Mouse (Mus musculus) neural tube, embryonic 15.5 days (tissue): ENCODE measurements at regions not wholly inside any gene's neighbourhood (a gene's known extent, or its start where the extent isn't known, plus 50 kb on each side); places are given as distances from the start of the nearest gene placed in this dataset.
"Not testable (repeated sequence)": the region's sequence is repeated elsewhere in the genome, so short reads cannot be mapped to it uniquely, and the experiment has no call there.

ENCODE experiments used
- ATAC-seq: fragments of 200-750 bp; cut with Nextera tagmentation; 2 replicates; pipeline ENCODE4 v1.8.0; 2017; ENCODE audit warnings: mild to moderate bottlenecking, moderate TSS enrichment, moderate library complexity; ENCODE audit not compliant: low FRiP score
- H3K27ac ChIP-seq: fragments of 300-500 bp; sonication (generic); replicated peaks from 2 replicates; pipeline ENCODE4 v1.5.1; 2015; ENCODE audit warnings: mild to moderate bottlenecking, inconsistent platforms
- H3K27me3 ChIP-seq: fragments of 300-500 bp; sonication (generic); replicated peaks from 2 replicates; pipeline ENCODE4 v1.6.1; 2015; ENCODE audit warnings: inconsistent platforms
- H3K36me3 ChIP-seq: fragments of 300-500 bp; sonication (generic); 2 replicates; pipeline ENCODE4 v1.6.1; 2015; ENCODE audit warnings: inconsistent platforms
- H3K4me1 ChIP-seq: fragments of 300-500 bp; sonication (generic); 2 replicates; pipeline ENCODE4 v1.6.1; 2015; ENCODE audit warnings: inconsistent platforms
- H3K4me2 ChIP-seq: fragments of 300-500 bp; sonication (generic); 2 replicates; pipeline ENCODE4 v1.6.1; 2015; ENCODE audit warnings: inconsistent platforms, mild to moderate bottlenecking, moderate library complexity
- H3K4me3 ChIP-seq: fragments of 300-500 bp; sonication (generic); replicated peaks from 2 replicates; pipeline ENCODE4 v1.5.1; 2015; ENCODE audit warnings: mild to moderate bottlenecking, inconsistent platforms
- H3K9ac ChIP-seq: fragments of 300-500 bp; sonication (generic); replicated peaks from 2 replicates; pipeline ENCODE4 v1.6.1; 2015; ENCODE audit warnings: mild to moderate bottlenecking, inconsistent platforms
- H3K9me3 ChIP-seq: fragments of 300-500 bp; sonication (generic); replicated peaks from 2 replicates; pipeline ENCODE4 v1.6.1; 2016; ENCODE audit warnings: inconsistent platforms
- WGBS: fragments of 180-500 bp; shearing (Covaris S2); methylation state at CpG from one replicate; pipeline ENCODE4 v1.1.7; 2015; ENCODE audit warnings: mixed read lengths; 5-methylcytosine and 5-hydroxymethylcytosine counted together

DNA sequence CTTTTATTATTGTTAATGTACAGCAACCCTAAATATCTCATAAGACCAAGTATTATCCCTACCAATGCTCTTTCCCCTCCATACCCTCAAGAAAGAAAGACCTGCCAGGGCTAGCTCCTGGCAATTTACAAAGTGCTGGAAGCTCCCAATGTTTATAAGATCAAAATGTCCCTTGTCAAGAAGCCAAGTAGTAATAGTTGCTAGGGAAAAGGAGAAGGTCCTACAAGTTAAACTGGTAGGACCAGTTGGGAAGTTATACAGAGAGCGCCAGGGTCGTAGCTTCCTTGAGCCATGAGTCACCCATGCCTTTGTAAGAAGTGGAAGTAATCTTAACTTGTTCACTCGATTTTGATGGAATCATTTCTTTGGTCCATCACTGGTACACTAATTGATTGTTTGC is 1344.1 kb downstream of the Zfp704 start:
- no peaks in the 10 kb centered on the region for H3K36me3 ChIP-seq
- H3K9ac ChIP-seq = no peak overlapping the region
- no peak overlapping the region for H3K4me3 ChIP-seq
- no peak overlapping the region for H3K4me2 ChIP-seq
- no peaks in the 10 kb centered on the region for H3K9me3 ChIP-seq
- H3K4me1 ChIP-seq = no peaks in the 10 kb centered on the region
- no peak overlapping the region for H3K27ac ChIP-seq
- WGBS = 86% methylated on average over 3 of the region's 3 CpGs
- no peaks in the 10 kb centered on the region for H3K27me3 ChIP-seq
- no peak for ATAC-seq

DNA sequence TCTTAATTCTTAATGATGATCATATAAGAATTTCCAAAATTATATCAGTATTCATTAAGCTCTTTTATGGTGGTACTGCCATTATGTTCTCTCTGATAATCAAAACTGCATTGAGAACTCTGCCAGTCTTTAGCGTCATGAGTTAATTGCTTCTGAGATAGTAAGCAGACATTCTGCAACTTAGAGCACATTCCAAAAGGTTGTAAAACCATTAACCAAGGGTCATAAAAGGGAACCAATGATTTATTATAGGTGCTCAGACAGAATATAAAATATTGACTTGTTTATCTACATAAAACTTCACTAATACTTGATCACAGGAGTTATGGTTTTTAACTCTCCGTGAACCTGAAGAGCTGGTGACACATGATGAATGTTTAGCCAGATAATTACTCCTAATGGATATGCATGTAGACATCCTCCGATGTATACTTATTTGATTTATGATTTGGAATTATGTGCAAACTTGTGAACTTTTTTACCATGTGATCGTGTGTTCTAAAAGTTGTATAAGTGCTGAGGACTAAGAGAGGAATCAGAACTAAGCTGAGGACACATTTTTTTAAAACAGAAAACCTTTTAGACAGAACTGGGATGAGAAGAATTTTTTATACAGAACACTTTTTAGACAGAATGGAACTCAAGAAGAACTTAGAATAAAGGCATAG is 1345.4 kb downstream of the Zfp704 start:
- Histone ChIP-seq H3K4me1 (no peaks in the 10 kb centered on the region), H3K27me3 (no peaks in the 10 kb centered on the region), H3K4me2 (no peak overlapping the region), H3K9ac (no peak overlapping the region), H3K36me3 (no peaks in the 10 kb centered on the region), H3K27ac (no peak overlapping the region), H3K4me3 (no peak overlapping the region), H3K9me3 (no peaks in the 10 kb centered on the region)
- WGBS = 56% methylated on average over 4 of the region's 4 CpGs
- ATAC-seq = no peak

GRCm38 (mm10) chr3:8257293-8257692 is 1352.6 kb downstream of the Zfp704 start:
- Histone ChIP-seq H3K4me3 (no peak overlapping the region), H3K27ac (no peak overlapping the region), H3K4me2 (no peak overlapping the region), H3K36me3 (no peaks in the 10 kb centered on the region), H3K27me3 (no peaks in the 10 kb centered on the region), H3K9ac (no peak overlapping the region), H3K9me3 (no peaks in the 10 kb centered on the region), H3K4me1 (no peaks in the 10 kb centered on the region)
- no peak for ATAC-seq

- ATAC-seq = no peak
- Histone ChIP-seq H3K4me2 (no peak overlapping the region), H3K4me3 (no peak overlapping the region), H3K4me1 (no peaks in the 10 kb centered on the region), H3K9ac (no peak overlapping the region), H3K36me3 (no peaks in the 10 kb centered on the region), H3K27ac (no peak overlapping the region), H3K27me3 (no peaks in the 10 kb centered on the region), H3K9me3 (no peaks in the 10 kb centered on the region)
- 85% methylated on average over 2 of the region's 2 CpGs for WGBS
Measured at GRCm38 (mm10) chr3:8252311-8252710, 1357.6 kb downstream of the Zfp704 start.

DNA sequence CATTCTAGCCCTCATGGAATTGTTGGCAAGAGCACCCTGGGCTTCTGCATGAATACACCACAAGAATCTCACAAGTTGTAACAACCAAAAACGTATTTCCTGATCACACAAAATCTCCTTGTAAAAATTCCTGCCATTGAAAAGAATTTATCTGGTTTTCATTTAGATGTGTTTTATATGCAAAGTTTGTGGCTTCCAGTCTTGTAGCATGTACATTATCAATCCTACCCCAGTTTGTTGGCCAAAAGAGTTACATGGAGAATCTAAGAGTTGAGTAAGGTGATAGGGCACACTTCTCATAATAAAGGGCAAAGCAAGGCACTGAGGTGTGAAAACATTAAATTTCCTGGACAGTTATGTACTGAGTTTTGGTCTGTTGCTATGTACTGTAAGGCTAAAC is 1361.0 kb downstream of the Zfp704 start:
- H3K36me3 ChIP-seq = no peaks in the 10 kb centered on the region
- H3K4me3 ChIP-seq = no peak overlapping the region
- 88% methylated on average over 1 of the region's 1 CpGs for WGBS
- H3K4me2 ChIP-seq = no peak overlapping the region
- no peaks in the 10 kb centered on the region for H3K27me3 ChIP-seq
- no peak for ATAC-seq
- no peak overlapping the region for H3K27ac ChIP-seq
- H3K9ac ChIP-seq = no peak overlapping the region
- peaks cover 3% of the 10 kb centered on the region for H3K9me3 ChIP-seq
- H3K4me1 ChIP-seq = no peaks in the 10 kb centered on the region

DNA sequence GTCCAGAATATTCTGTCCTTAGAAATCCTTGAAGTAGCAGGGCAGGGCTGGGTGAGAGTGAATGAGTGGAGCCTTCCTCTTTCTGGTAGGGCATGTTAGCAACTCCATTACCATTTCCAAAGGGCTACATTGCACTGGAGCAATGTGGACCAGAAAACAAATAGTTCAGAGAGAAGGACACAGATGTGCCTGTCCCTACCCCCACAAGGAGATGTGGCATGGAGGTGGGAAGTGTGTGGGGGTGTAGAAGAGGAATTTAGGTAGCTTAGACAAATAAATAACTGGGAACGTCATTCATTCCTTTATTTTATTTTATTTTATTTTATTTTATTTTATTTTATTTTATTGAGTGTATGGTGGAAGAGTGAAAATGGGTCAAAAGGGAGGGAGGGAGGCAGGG is 1364.1 kb downstream of the Zfp704 start:
- ATAC-seq, H3K9ac ChIP-seq, H3K4me1 ChIP-seq, H3K27me3 ChIP-seq, H3K27ac ChIP-seq, H3K9me3 ChIP-seq, H3K4me3 ChIP-seq, H3K36me3 ChIP-seq, H3K4me2 ChIP-seq: not testable (repeated sequence)
- WGBS = 42% methylated on average over 1 of the region's 1 CpGs

GRCm38 (mm10) chr3:8245195-8245789 is 1364.6 kb downstream of the Zfp704 start:
- not testable (repeated sequence) for H3K4me2 ChIP-seq, H3K27ac ChIP-seq, ATAC-seq, H3K4me3 ChIP-seq, H3K9me3 ChIP-seq, H3K9ac ChIP-seq, H3K4me1 ChIP-seq, H3K36me3 ChIP-seq, H3K27me3 ChIP-seq
- WGBS = 75% methylated on average over 2 of the region's 2 CpGs

DNA sequence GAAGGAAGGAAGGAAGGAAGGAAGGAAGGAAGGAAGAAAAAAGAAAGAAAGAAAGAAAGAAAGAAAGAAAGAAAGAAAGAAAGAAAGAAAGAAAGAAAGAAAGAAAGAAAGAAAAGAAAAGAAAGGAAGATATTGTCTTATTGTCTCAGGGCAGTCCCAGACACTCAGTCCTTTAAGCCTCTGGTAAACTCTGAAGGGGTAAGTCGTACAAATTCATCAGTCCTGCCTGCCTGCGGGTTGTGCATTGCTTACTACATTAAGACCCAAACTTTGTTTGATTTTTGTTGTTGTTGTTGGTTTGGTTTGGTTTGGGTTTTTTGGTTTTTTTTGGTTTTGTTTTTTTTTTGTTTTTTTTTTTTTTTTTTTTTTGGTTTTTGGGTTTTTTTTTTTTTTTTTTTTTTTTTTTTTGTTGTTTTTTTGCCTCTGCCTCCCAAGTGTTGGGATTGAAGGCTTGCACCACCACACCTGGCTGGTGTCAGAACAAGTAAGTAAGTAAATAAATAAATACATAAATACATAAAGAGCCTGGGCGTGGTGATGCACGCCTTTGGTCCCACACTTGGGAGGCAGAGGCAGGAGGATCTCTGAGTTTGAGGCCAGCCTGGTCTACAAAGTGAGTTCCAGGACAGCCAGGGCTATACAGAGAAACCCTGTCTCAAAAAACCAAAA is 1365.2 kb downstream of the Zfp704 start:
- not testable (repeated sequence) for H3K9ac ChIP-seq, H3K36me3 ChIP-seq, ATAC-seq, H3K27ac ChIP-seq, H3K4me3 ChIP-seq, H3K4me2 ChIP-seq, H3K4me1 ChIP-seq, H3K9me3 ChIP-seq, H3K27me3 ChIP-seq
- 92% methylated on average over 4 of the region's 4 CpGs for WGBS

DNA sequence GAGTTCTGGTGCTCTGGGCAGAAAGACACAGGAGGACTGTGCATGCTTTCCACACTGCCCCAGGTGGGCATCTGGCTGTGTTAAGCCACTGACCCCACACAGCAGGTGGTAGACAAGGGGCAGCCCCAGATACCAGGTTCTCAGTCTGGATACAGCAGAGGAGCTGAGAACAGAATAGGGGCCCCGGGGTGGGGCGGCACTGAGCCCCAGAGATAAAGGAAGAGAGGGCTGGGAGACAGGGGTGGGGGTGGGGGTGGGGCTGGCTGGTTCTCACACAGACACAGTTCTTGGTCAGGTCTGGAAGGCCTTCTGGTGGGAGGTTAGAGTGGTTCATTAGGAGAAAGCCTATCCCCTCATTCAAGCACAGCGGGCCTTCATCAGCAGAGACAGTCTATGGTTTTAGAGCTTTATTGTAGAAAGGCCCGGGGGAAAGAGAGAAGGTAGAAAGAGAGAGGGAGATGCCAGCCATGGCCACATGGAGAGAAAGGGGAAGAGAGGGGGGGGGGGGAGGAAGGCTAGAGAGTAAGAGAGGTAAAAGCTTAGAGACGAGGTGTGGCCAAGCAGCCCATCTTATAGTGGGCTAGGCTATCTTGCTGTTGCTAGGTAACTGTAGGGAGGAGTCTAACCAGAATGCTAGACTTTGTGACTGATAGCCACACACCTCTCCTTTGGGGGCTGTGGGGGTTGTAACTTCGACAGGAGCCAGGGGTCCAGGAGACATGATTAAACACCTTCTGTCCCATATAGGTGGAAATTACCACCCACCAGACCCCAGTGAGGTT is 1403.1 kb downstream of the Zfp704 start:
- H3K4me3 ChIP-seq = no peak overlapping the region
- H3K9ac ChIP-seq = no peak overlapping the region
- no peaks in the 10 kb centered on the region for H3K36me3 ChIP-seq
- ATAC-seq = no peak
- no peaks in the 10 kb centered on the region for H3K27me3 ChIP-seq
- H3K9me3 ChIP-seq = no peaks in the 10 kb centered on the region
- no peaks in the 10 kb centered on the region for H3K4me1 ChIP-seq
- no peak overlapping the region for H3K4me2 ChIP-seq
- 61% methylated on average over 6 of the region's 6 CpGs for WGBS
- no peak overlapping the region for H3K27ac ChIP-seq

- no peak for ATAC-seq
- no peaks in the 10 kb centered on the region for H3K9me3 ChIP-seq
Measured at GRCm38 (mm10) chr3:8163030-8163429, 1446.9 kb downstream of the Zfp704 start.

DNA sequence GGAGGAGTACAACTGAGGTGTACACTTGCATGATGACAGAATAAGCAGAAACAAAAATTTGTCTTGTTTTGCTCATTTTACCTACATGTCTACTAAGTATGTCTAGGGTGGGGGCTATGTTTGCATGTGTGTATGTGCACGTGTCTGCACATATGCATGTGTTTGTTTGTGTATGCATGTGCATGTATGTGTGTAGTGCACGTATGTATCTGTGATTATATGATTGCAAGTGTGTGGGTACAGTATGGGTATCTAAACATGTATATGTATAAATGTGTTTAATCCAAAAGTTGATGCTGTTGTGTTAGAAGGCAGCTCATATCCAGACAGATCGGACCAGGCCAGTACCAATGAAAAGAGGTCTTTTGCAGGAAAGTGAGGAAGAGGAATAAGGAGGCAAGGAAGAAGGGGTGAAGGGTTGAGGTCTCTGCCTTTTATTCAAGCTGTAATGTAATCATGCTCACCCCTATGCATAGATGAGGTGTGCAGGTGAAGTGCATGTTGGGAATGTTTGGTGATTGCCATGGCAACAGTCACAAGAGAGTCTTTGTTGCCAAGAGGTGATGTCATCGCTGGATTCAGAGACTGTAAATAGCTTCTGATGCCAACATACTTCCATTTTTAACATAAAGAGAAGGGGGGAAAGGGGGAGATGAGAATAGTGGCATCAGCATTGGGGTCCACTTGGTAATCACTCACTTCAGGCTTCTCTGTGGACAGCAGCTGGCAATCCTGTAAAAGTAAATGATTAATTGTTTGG is 1447.7 kb downstream of the Zfp704 start:
- Histone ChIP-seq H3K9ac (no peak overlapping the region), H3K36me3 (no peaks in the 10 kb centered on the region), H3K4me2 (no peak overlapping the region), H3K4me3 (no peak overlapping the region), H3K4me1 (no peaks in the 10 kb centered on the region), H3K9me3 (no peaks in the 10 kb centered on the region), H3K27ac (no peak overlapping the region), H3K27me3 (no peaks in the 10 kb centered on the region)
- WGBS = 81% methylated on average over 4 of the region's 4 CpGs
- ATAC-seq = 0 out of 2 replicates have a peak, but pooled peaks have one; percentile 53

More at GRCm38 (mm10) chr3:8163030-8163429, 1446.9 kb downstream of the Zfp704 start:
- no peak overlapping the region for H3K4me2 ChIP-seq
- H3K4me1 ChIP-seq = no peaks in the 10 kb centered on the region
- no peak overlapping the region for H3K27ac ChIP-seq
- 87% methylated on average over 4 of the region's 4 CpGs for WGBS
- H3K9ac ChIP-seq = no peak overlapping the region
- H3K36me3 ChIP-seq = no peaks in the 10 kb centered on the region
- no peaks in the 10 kb centered on the region for H3K27me3 ChIP-seq
- no peak overlapping the region for H3K4me3 ChIP-seq
